Mouse (Mus musculus) kidney, adult 2 months (tissue): ENCODE measurements around the gene Slc41a3.

Experiments used
- CTCF ChIP-seq: fragments of 200-500 bp; conservative IDR thresholded peaks from 2 replicates; pipeline ENCODE4 v1.5.1; 2011; ENCODE audit warnings: low read depth, mild to moderate bottlenecking, control low read depth, low read length, moderate library complexity, mixed read lengths; ENCODE audit not compliant: insufficient read depth, insufficient read length
- POLR2A ChIP-seq: fragments of 200-500 bp; IDR thresholded peaks from one replicate; pipeline ENCODE4 v1.6.1; 2011; ENCODE audit warnings: low read depth, low read length, control low read depth

DNA sequence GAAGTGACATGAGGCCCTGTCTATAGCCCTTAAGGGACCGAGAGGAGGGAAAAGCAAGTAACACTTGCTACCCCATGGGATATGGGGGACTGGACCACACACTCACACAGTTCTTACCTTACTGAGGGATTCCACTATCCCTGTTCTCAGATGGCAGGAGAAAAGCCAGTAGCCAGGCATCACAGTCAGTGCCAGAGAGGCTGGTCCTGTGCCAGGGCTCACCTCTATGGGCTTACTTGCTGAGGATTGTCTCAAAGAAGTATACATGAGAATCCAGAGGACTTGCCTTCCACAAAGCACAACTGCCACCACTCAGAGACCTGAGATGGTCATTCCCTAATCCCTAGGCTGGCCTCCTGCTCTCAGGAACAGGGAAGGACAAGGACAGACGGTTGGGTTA lies 87.9 kb downstream of the Slc41a3 start:
- TF ChIP-seq CTCF (no peak), POLR2A (no peak)
